Mouse (Mus musculus) layer of hippocampus, adult 18-20 months (tissue): ENCODE measurements around the gene Celsr3. TPM values are rescaled to one million over a fixed set of nuclear protein-coding genes. Genes with fewer than 3 reads are reported as not detected.

Experiments
- DNase-seq, 2 experiments: peaks; one replicate each; pipeline ENCODE4 v3.0.0; 2022; ENCODE audit warnings: low spot score in 2 of 2
- microRNA-seq, 2 experiments: library from miRNA; unstranded; fragments of <30 nt; microRNA quantifications; one replicate each; pipeline ENCODE4 v1.2.0; 2021
- total RNA-seq, 2 experiments: library from RNA; stranded (reverse); gene quantifications; 2 replicates each; pipeline ENCODE4 v1.2.3; 2021

Celsr3 gene
- total RNA-seq, 2 experiments from 2014 or later = 54.6 to 58.6 TPM

GRCm38 (mm10) chr9:108853635-108854240 is 27.6 kb downstream of the Celsr3 start:
- DNase-seq = peak; percentile 89 to 95

GRCm38 (mm10) chr9:108854241-108854696 is 28.1 kb downstream of the Celsr3 start:
- peak; percentile 81 to 85 for DNase-seq

DNA sequence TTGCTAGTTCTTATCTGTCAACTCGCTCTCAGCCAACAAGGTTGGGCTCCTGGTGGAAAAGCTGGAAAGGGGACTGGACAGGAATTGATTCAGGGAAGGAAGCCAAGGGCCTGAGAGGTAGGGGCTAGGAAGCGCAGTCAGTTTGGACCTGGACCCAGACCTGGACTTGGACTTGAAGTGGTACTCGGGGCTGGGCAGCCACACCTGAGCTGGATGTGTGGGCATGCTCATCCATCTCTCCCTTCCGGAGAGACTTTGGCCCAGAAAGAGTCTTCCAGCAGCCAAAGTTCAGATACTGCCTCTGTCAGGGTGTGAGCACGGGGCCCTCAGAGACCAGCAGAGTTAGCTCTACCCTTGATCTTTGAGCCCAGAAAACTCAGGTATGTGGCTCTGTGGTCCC is 29.2 kb downstream of the Celsr3 start:
- no peak for DNase-seq

GRCm38 (mm10) chr9:108858792-108859527 is 32.8 kb downstream of the Celsr3 start:
- DNase-seq = no peak

Small RNAs within 50 kb of the gene (microRNA-seq; reads per million reads assigned to microRNA genes)
- 0 reads per million in 2 experiments for gene Gm23156

Other genes with a start within 250 kb of the Celsr3 start
- 100 to 1,000 TPM; 112 to 123 TPM for gene Wdr6, start 247.6 kb upstream of the Celsr3 start, total RNA-seq
- 100 to 1,000 TPM; 101 to 102 TPM for gene P4htm, start 228.7 kb upstream of the Celsr3 start, total RNA-seq
- 10 to 100 TPM; 48.7 to 59.4 TPM for gene Arih2, start 176.9 kb upstream of the Celsr3 start, total RNA-seq
- gene Slc25a20, start 164.2 kb upstream of the Celsr3 start, total RNA-seq = 10 to 100 TPM; 14.4 to 16.7 TPM
- gene Prkar2a, start 137.0 kb upstream of the Celsr3 start, total RNA-seq = 10 to 100 TPM; 44.8 to 49.0 TPM
- gene Ip6k2, start 42.5 kb upstream of the Celsr3 start, total RNA-seq = 100 to 1,000 TPM; 240 to 270 TPM
- gene Nckipsd, start 18.0 kb upstream of the Celsr3 start, total RNA-seq = 10 to 100 TPM; 75.6 to 78.8 TPM
- 10 to 100 TPM; 13.8 to 16.1 TPM for gene Slc26a6, start 27.0 kb downstream of the Celsr3 start, total RNA-seq
- gene Tmem89, start 88.3 kb downstream of the Celsr3 start, total RNA-seq = not detected
- 100 to 1,000 TPM; 346 to 356 TPM for gene Uqcrc1, start 110.3 kb downstream of the Celsr3 start, total RNA-seq
- 1 to 10 TPM; 1.9 to 2.3 TPM for gene Col7a1, start 127.3 kb downstream of the Celsr3 start, total RNA-seq
- under 1 TPM; 0.47 to 0.76 TPM for gene Ucn2, start 159.7 kb downstream of the Celsr3 start, total RNA-seq
- gene Pfkfb4, start 165.5 kb downstream of the Celsr3 start, total RNA-seq = 10 to 100 TPM; 12.1 to 17.5 TPM
- gene Shisa5, start 212.2 kb downstream of the Celsr3 start, total RNA-seq = 10 to 100 TPM; 46.0 to 56.0 TPM
- 10 to 100 TPM; 14.6 to 16.6 TPM for gene Trex1, start 233.4 kb downstream of the Celsr3 start, total RNA-seq
- 10 to 100 TPM; 23.7 to 28.0 TPM for gene Atrip, start 247.8 kb downstream of the Celsr3 start, total RNA-seq